Mouse (Mus musculus) right cerebral cortex, postnatal 36 days (tissue): ENCODE measurements around the gene Smok3c.
"Not testable (repeated sequence)": the region's sequence is repeated elsewhere in the genome, so short reads cannot be mapped to it uniquely, and the experiment has no call there.

Source experiments
- DNase-seq, 2 experiments: peaks; one replicate each; pipeline ENCODE4 v3.0.0; 2022; ENCODE audit warnings: low spot score in 2 of 2, mixed read lengths in 1 of 2

The Smok3c gene

GRCm38 (mm10) chr5:138094474-138094873, 41.5 kb downstream of the Smok3c start:
- no peak for DNase-seq

GRCm38 (mm10) chr5:138104976-138105375, 52.0 kb downstream of the Smok3c start:
- DNase-seq: no peak

- DNase-seq: no peak
Measured at GRCm38 (mm10) chr5:138107130-138107529, 54.1 kb downstream of the Smok3c start.

GRCm38 (mm10) chr5:138109847-138110396, 56.9 kb downstream of the Smok3c start:
- not testable (repeated sequence) for DNase-seq
